Mouse (Mus musculus) forebrain, postnatal 0 days (tissue): Measurements from ENCODE around the gene Pim1. TPM values are rescaled to one million over a fixed set of nuclear protein-coding genes. Genes with fewer than 3 reads are reported as not detected.

Source experiments
- ATAC-seq: fragments of 200-750 bp; cut with Nextera tagmentation; 2 replicates; pipeline ENCODE4 v1.8.0; 2017; ENCODE audit warnings: mild to moderate bottlenecking, moderate library complexity
- DNase-seq: peaks from one replicate; pipeline ENCODE4 v3.0.0-alpha.2; 2015
- H3K27ac ChIP-seq: fragments of 300-500 bp; sonication (generic); 2 replicates; pipeline ENCODE4 v1.5.1; 2014; ENCODE audit warnings: low read depth, mild to moderate bottlenecking, antibody characterized with exemption, low read length, moderate library complexity, mixed read lengths
- H3K27me3 ChIP-seq: fragments of 300-500 bp; sonication (generic); 2 replicates; pipeline ENCODE4 v1.6.1; 2014; ENCODE audit warnings: mild to moderate bottlenecking, low read length, mixed read lengths; ENCODE audit not compliant: insufficient read depth
- H3K36me3 ChIP-seq: fragments of 300-500 bp; sonication (generic); 2 replicates; pipeline ENCODE4 v1.6.1; 2014; ENCODE audit warnings: mild to moderate bottlenecking, moderate library complexity; ENCODE audit not compliant: insufficient read depth
- H3K4me1 ChIP-seq: fragments of 300-500 bp; sonication (generic); 2 replicates; pipeline ENCODE4 v1.6.1; 2014; ENCODE audit warnings: antibody characterized with exemption; ENCODE audit not compliant: insufficient read depth
- H3K4me2 ChIP-seq: fragments of 300-500 bp; sonication (generic); 2 replicates; pipeline ENCODE4 v1.6.1; 2014; ENCODE audit warnings: low read depth, mild to moderate bottlenecking, moderate library complexity
- H3K4me3 ChIP-seq: fragments of 300-500 bp; sonication (generic); 2 replicates; pipeline ENCODE4 v1.5.1; 2014; ENCODE audit warnings: low read depth, low read length, mixed read lengths
- H3K9ac ChIP-seq: fragments of 300-500 bp; sonication (generic); 2 replicates; pipeline ENCODE4 v1.6.1; 2014; ENCODE audit warnings: mild to moderate bottlenecking
- H3K9me3 ChIP-seq: fragments of 300-500 bp; sonication (generic); 2 replicates; pipeline ENCODE4 v1.6.1; 2016; ENCODE audit warnings: low read length
- CTCF ChIP-seq: sonication (generic); IDR thresholded peaks from 2 replicates; pipeline ENCODE4 v1.5.1; 2016; ENCODE audit warnings: antibody characterized with exemption, control low read depth, low read depth
- WGBS: fragments of 180-500 bp; shearing (Covaris S2); extraction: QIAGEN DNeasy Blood & Tissue Kit; methylation state at CpG from one replicate; pipeline ENCODE4 v1.1.7; 2014; 5-methylcytosine and 5-hydroxymethylcytosine counted together
- polyA plus RNA-seq: library from polyadenylated mRNA; unstranded; fragments of >200 nt; fragmentation: Nextera tagmentation; extraction: Ambion mirVana; gene quantifications from 2 replicates; pipeline ENCODE4 v1.2.1, GENCODE M21; 2015
- total RNA-seq: library from RNA; depleted of rRNA; stranded (reverse); fragments of >200 nt; gene quantifications from 2 replicates; pipeline ENCODE4 v1.2.3, GENCODE M21; 2014

Gene Pim1
- total and polyA plus RNA-seq, 2 experiments from 2014 or later, result 10.3 to 14.6 TPM

- no peaks in the 10 kb centered on the region for H3K27me3 ChIP-seq
- H3K9me3 ChIP-seq, result no peaks in the 10 kb centered on the region
- no peak overlapping the region for H3K4me3 ChIP-seq
- ATAC-seq (no peak), DNase-seq (no peak)
- TF ChIP-seq CTCF, result no peak
- H3K4me2 ChIP-seq, result no peak overlapping the region
- no peak overlapping the region for H3K27ac ChIP-seq
- no peaks in the 10 kb centered on the region for H3K36me3 ChIP-seq
- WGBS, result 45% methylated on average over 9 of the region's 9 CpGs
- H3K9ac ChIP-seq, result no peak overlapping the region
- 0 out of 2 replicates have a peak, but pooled peaks cover 4% of the 10 kb centered on the region for H3K4me1 ChIP-seq
Observed at GRCm38 (mm10) chr17:29465405-29466010, 25.0 kb upstream of the Pim1 start.

- H3K27ac ChIP-seq, result no peak overlapping the region
- 0 out of 2 replicates have a peak, but pooled peaks cover 4% of the 10 kb centered on the region for H3K4me1 ChIP-seq
- H3K4me3 ChIP-seq, result no peak overlapping the region
- H3K36me3 ChIP-seq, result no peaks in the 10 kb centered on the region
- no peak for DNase-seq
- H3K27me3 ChIP-seq, result no peaks in the 10 kb centered on the region
- no peak overlapping the region for H3K9ac ChIP-seq
- peak overlapping the region; percentile 33 for H3K4me2 ChIP-seq
- ATAC-seq, result no peak
- H3K9me3 ChIP-seq, result no peaks in the 10 kb centered on the region
- 16% methylated on average over 11 of the region's 11 CpGs for WGBS
- no peak for TF ChIP-seq CTCF
Observed at GRCm38 (mm10) chr17:29467030-29467429, 23.5 kb upstream of the Pim1 start.

- WGBS, result 94% methylated on average over 10 of the region's 10 CpGs
- ATAC-seq, result no peak
- no peaks in the 10 kb centered on the region for H3K27me3 ChIP-seq
- no peaks in the 10 kb centered on the region for H3K4me1 ChIP-seq
- H3K9ac ChIP-seq, result no peak overlapping the region
- DNase-seq, result no peak
- H3K9me3 ChIP-seq, result no peaks in the 10 kb centered on the region
- no peak overlapping the region for H3K4me2 ChIP-seq
- H3K36me3 ChIP-seq, result no peaks in the 10 kb centered on the region
- H3K27ac ChIP-seq, result no peak overlapping the region
- TF ChIP-seq CTCF, result no peak
- H3K4me3 ChIP-seq, result no peak overlapping the region
Observed at GRCm38 (mm10) chr17:29473466-29473865, 17.1 kb upstream of the Pim1 start.

- Histone ChIP-seq H3K36me3 (no peaks in the 10 kb centered on the region), H3K4me1 (no peaks in the 10 kb centered on the region), H3K4me2 (no peak overlapping the region), H3K4me3 (no peak overlapping the region), H3K9ac (no peak overlapping the region), H3K27me3 (no peaks in the 10 kb centered on the region), H3K27ac (no peak overlapping the region), H3K9me3 (no peaks in the 10 kb centered on the region)
- ATAC-seq (no peak), DNase-seq (no peak)
- TF ChIP-seq CTCF, result no peak
- 88% methylated on average over 2 of the region's 2 CpGs for WGBS
Observed at GRCm38 (mm10) chr17:29474036-29474435, 16.5 kb upstream of the Pim1 start.

- Histone ChIP-seq H3K9me3 (no peaks in the 10 kb centered on the region), H3K4me2 (no peak overlapping the region), H3K27me3 (no peaks in the 10 kb centered on the region), H3K4me1 (no peaks in the 10 kb centered on the region), H3K27ac (no peak overlapping the region), H3K9ac (no peak overlapping the region), H3K36me3 (no peaks in the 10 kb centered on the region), H3K4me3 (no peak overlapping the region)
- ATAC-seq, result no peak
- no peak for DNase-seq
- TF ChIP-seq CTCF, result no peak
- WGBS, result 91% methylated on average over 3 of the region's 3 CpGs
Observed at GRCm38 (mm10) chr17:29475142-29475541, 15.4 kb upstream of the Pim1 start.

- H3K4me1 ChIP-seq, result no peaks in the 10 kb centered on the region
- no peak for ATAC-seq
- H3K4me2 ChIP-seq, result no peak overlapping the region
- H3K4me3 ChIP-seq, result no peak overlapping the region
- no peak overlapping the region for H3K9ac ChIP-seq
- H3K9me3 ChIP-seq, result no peaks in the 10 kb centered on the region
- DNase-seq, result no peak
- 78% methylated on average over 4 of the region's 4 CpGs for WGBS
- H3K27me3 ChIP-seq, result no peaks in the 10 kb centered on the region
- TF ChIP-seq CTCF, result no peak
- no peak overlapping the region for H3K27ac ChIP-seq
- no peaks in the 10 kb centered on the region for H3K36me3 ChIP-seq
Observed at GRCm38 (mm10) chr17:29476461-29476860, 14.1 kb upstream of the Pim1 start.

- no peaks in the 10 kb centered on the region for H3K4me1 ChIP-seq
- H3K27ac ChIP-seq, result no peak overlapping the region
- no peaks in the 10 kb centered on the region for H3K9me3 ChIP-seq
- H3K36me3 ChIP-seq, result no peaks in the 10 kb centered on the region
- no peaks in the 10 kb centered on the region for H3K27me3 ChIP-seq
- H3K4me3 ChIP-seq, result no peak overlapping the region
- no peak overlapping the region for H3K4me2 ChIP-seq
- whole genome bisulfite sequencing, result 90% methylated on average over 10 of the region's 10 CpGs
- H3K9ac ChIP-seq, result no peak overlapping the region
- TF ChIP-seq CTCF, result no peak
- DNase-seq, result no peak
- ATAC-seq, result no peak
Observed at GRCm38 (mm10) chr17:29477357-29477756, 13.2 kb upstream of the Pim1 start.
